Mouse (Mus musculus) urinary bladder, postnatal 14 days (tissue): ENCODE measurements at regions not wholly inside any gene's neighbourhood (a gene's known extent, or its start where the extent isn't known, plus 50 kb on each side); places are given as distances from the start of the nearest gene placed in this dataset.

Source experiments
- DNase-seq: peaks from one replicate; pipeline ENCODE4 v3.0.0; 2021; ENCODE audit warnings: low spot score

GRCm38 (mm10) chr5:64536393-64537112 is 266.6 kb upstream of the Klf3 start:
- DNase-seq = peak; percentile 72

- DNase-seq = no peak
Measured at GRCm38 (mm10) chr5:64537113-64537780, 265.9 kb upstream of the Klf3 start.

DNA sequence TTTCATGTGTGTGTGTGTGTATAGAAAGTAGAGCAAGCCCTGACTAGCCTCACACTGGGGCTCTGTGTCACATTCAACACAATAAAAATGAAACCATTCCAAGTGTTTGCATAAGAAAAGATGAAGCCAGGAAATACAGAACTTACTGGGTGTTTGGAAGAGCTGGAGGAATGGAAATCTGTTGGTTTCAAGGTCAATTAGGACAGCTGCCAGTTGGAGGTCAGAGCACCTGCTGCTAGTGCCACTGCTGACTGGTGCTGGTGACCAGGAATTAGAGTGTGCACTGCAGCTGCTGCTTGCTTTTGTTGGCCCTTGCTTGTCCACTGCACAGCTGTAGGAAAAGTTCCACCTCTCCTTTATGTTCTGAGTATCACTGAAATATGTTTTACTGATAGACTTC is 261.4 kb upstream of the Klf3 start:
- DNase-seq = no peak

DNA sequence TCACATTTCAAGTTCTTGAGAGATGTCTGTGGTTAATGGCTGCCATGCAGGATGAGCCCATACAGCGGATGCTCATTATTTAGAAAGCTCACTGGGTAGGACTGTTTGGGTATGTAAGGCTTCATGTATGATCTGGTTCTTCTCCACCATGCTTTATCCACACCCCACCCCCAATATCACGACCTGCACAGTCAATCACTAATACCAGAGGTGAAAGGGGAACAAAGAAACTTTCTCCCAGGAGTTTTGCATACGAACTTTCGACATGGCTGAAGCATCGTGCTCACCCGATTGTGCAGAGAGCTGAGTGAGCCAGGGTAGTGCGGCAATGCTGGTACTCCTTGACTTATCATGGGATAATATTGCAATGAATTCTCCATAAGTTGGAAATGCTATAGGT is 247.3 kb upstream of the Klf3 start:
- no peak for DNase-seq

GRCm38 (mm10) chr5:64566451-64567390 is 236.5 kb upstream of the Klf3 start:
- no peak for DNase-seq

- DNase-seq = no peak
Measured at GRCm38 (mm10) chr5:64567813-64568212, 235.4 kb upstream of the Klf3 start.

GRCm38 (mm10) chr5:64568294-64568693 is 234.9 kb upstream of the Klf3 start:
- DNase-seq = no peak

GRCm38 (mm10) chr5:64574386-64574785 is 228.8 kb upstream of the Klf3 start:
- no peak for DNase-seq

DNA sequence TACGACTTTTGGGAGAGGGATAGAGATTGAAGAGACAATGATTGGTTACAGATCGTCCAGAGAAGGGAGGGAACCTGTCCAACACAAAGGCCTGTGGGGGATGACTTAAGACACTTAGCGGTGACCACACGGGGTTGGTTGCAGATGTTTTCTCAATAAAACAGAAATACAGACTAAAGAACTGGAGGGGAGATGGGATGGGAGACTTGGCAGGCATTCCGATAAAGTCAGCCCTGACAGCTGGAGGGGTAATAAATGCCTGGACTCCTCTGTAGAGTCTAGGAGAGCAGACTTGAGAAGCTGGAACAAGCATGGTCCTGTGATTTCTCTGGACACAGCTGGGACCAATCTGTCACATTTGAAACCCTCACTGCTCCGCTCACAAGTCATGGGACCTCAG is 227.3 kb upstream of the Klf3 start:
- no peak for DNase-seq

- no peak for DNase-seq
Measured at GRCm38 (mm10) chr5:64576426-64577262, 226.5 kb upstream of the Klf3 start.

- no peak for DNase-seq
Measured at GRCm38 (mm10) chr5:64577424-64577823, 225.8 kb upstream of the Klf3 start.

GRCm38 (mm10) chr5:64578536-64578935 is 224.7 kb upstream of the Klf3 start:
- no peak for DNase-seq

GRCm38 (mm10) chr5:64579086-64579485 is 224.1 kb upstream of the Klf3 start:
- no peak for DNase-seq

DNA sequence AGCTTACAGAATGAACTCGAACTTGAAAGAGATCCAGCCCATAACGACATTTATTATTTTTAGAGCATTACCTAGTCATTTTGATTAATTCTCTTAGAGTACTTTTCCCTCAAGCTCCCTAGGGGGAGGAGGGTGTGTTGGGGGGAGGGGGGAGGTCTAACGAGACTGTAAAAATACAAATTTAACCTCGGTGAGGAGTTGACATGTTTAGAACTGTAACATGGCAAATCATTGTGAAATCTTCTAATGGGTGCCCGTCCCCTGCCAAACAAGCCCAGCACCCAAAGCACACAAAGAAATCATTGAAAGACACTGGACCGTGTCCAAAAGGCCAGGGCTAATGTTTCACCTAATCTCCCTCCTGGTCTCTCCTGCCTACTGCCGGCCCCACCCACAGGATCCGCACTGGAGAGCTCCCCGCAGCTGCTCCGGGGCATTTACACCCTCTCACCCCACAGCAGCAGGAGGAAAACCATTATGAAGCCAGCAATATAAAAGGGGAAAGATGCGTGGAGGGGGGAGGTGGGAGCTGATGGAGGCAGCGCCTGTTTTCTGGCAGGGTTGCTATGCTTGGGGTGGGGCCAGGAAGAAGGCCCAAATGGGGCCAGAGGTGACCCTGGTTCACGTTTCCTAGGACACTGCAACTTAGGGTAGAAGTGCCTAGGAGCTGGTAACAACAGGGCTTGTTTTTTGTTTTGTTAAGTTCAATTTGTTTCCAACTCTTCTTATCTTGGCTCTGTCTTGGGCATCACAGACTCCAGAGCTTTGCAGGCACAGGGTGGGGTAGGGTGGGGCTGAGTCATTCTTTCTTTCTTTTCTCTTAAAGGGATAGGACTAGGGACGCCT is 223.5 kb upstream of the Klf3 start:
- peak; percentile 87 for DNase-seq

DNA sequence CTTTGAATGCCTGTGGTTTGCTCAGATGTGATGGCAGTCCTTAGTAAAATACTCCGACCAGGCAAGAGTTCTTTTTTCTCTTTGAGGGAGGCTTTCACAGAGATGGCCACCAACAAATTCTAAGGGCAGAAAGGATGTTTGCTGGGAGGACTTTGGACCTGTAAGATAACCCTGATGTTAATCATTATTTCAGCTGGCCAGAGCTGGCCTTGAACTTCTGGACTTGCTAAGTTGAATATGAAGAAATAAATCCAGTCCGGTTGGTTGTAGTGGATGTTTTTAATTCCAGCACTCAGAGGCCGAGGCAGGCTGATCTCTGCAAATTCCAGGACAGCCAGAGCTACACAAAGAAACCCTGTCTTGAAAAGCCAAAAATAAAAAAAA is 222.9 kb upstream of the Klf3 start:
- DNase-seq = no peak

DNA sequence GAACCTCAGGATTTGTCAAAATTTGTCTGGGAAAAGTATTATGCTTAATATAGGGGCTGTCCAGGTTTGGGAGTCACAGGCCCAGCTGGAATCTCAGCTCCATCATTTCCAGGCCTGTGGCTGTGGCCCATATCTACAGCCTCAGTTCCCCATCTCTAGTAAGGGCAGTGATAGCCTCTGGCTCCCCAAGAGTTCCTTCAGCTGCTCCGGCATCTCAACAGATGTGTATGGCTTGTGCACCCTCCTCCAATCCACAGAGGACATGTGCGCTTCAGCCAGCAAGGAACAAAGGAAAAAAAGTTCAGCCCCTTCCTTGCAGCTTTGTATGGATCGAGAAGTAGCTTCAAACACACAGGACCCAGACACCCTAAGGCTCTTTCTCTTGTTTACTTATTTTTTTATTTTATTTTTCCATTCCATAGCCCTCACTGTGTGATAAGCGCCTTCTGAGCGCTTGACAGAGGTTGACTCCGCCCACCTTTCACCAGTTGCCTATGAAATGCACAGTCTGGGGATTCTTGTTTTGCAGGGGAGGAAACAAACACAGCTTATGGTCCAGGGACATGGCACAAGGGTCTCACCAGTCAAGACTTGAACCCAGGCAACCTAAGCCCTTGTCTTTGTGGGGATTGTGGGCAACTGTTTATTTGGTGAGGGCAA is 222.3 kb upstream of the Klf3 start:
- no peak for DNase-seq

DNA sequence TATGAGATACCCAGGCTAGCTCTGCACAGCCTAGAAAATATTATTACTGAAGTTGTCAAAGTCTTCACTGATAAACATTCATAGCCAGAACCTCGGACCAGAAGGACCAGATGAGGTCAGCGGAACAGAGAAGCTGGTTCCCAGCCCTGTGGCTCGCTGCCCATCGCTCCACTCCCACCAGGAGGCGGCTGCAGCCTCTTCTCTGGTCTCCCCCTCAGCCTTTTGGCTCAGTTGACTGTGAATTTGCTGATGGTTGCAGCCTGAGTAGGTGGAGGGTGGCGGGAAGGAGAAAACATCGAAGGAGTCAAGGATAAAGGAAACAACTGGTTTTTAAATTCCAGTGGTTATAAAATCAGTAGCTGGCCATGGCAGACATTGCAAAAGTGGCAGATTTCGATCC is 221.7 kb upstream of the Klf3 start:
- peak; percentile 80 for DNase-seq

DNA sequence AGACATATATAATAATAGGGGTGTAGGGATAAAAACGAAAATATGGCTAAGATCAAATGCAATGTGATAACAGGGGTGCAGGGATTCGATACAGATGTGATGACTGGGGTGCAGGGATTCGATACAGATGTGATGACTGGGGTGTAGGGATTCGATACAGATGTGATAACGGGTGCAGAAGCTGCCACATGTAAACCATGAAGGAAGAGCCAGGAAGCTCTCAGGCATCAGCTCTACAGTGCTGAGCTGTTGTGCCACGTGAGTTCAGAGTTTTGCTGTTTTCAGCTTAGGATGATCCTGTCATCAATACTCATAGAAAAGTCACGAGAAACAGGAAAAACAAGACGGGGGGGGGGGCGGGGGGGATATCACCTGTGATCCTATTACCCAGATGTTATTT is 221.2 kb upstream of the Klf3 start:
- no peak for DNase-seq

- no peak for DNase-seq
Measured at GRCm38 (mm10) chr5:64584308-64584707, 218.9 kb upstream of the Klf3 start.

DNA sequence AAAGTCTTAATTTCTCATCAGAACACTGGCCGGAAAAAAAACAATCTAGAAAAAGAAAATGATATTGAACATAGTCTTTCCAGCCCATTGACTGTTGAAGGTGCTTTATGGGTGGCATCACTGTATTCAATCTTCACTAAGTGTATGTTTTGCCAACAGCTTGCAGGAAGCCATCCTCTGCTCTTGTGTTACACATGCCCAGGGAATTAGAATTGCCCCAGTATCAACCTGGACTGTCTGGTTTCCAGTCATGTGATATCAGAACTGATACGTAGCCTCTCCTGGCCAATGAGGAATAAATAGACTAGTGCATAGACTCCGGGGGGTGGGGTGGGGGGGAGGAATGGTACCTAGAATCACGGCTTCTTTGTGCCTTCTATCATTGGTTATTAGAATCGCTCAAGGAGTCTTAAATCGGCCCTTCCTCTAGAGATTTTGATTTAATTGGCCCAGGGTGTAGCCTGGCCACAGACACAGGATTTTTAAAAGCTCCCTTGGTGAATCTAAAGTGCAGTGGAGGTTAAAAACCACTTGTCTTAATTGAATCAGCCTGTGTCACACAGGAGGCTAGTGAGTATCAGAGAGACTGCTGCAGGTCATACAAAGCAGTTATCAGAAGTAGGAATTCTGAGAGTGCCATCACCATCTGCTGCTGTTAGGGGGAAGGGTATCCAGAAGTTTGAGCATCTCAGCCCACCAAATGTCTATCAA is 218.0 kb upstream of the Klf3 start:
- DNase-seq = no peak
